Mouse (Mus musculus) myocyte (in vitro differentiated cells): Measurements from ENCODE around the gene Plekha7. TPM values are rescaled to one million over a fixed set of nuclear protein-coding genes. Genes with fewer than 3 reads are reported as not detected.

Experiments
- H3K27me3 ChIP-seq: one replicate; pipeline ENCODE4 v1.6.1; 2011; ENCODE audit not compliant: control insufficient read depth, insufficient read depth, insufficient read length
- H3K36me3 ChIP-seq: one replicate; pipeline ENCODE4 v1.6.1; 2011; ENCODE audit not compliant: control insufficient read depth, insufficient read depth
- H3K4me2 ChIP-seq: one replicate; pipeline ENCODE4 v1.6.1; 2011; ENCODE audit warnings: low read depth, control low read depth
- H3K4me3 ChIP-seq: one replicate; pipeline ENCODE4 v1.5.1; 2011; ENCODE audit warnings: mild to moderate bottlenecking, control low read depth, moderate library complexity
- H3K79me2 ChIP-seq: one replicate; pipeline ENCODE4 v1.6.1; 2011; ENCODE audit not compliant: control insufficient read depth, insufficient read depth
- H3ac ChIP-seq: one replicate; pipeline ENCODE4 v1.6.1; 2011; ENCODE audit not compliant: control insufficient read depth, insufficient read length
- CEBPB ChIP-seq: IDR thresholded peaks from 2 replicates; pipeline ENCODE4 v1.6.1; 2011; ENCODE audit warnings: mild to moderate bottlenecking, moderate library complexity; ENCODE audit not compliant: poor library complexity, insufficient read depth, severe bottlenecking
- E2F4 ChIP-seq: IDR thresholded peaks from one replicate; pipeline ENCODE4 v1.6.1; 2011; ENCODE audit warnings: mild to moderate bottlenecking, control low read depth, moderate library complexity; ENCODE audit not compliant: insufficient read depth
- MAX ChIP-seq: IDR thresholded peaks from one replicate; pipeline ENCODE4 v1.6.1; 2011; ENCODE audit warnings: low read depth, mild to moderate bottlenecking, control low read depth
- MYOD1 ChIP-seq, 3 experiments: IDR thresholded peaks; one replicate each; pipeline ENCODE4 v1.6.1; 2011; ENCODE audit warnings: control low read depth in 2 of 3, low read depth in 2 of 3, mild to moderate bottlenecking in 2 of 3, moderate library complexity in 1 of 3; ENCODE audit not compliant: insufficient read length in 2 of 3, control insufficient read depth in 1 of 3
- MYOG ChIP-seq, 3 experiments: IDR thresholded peaks; one replicate each; pipeline ENCODE4 v1.6.1; 2011; ENCODE audit warnings: control low read depth in 2 of 3, low read depth in 2 of 3, mild to moderate bottlenecking in 2 of 3; ENCODE audit not compliant: insufficient read length in 2 of 3, control insufficient read depth in 1 of 3, insufficient read depth in 1 of 3
- POLR2A ChIP-seq: IDR thresholded peaks from one replicate; pipeline ENCODE4 v1.6.1; 2011; ENCODE audit warnings: low read depth, mild to moderate bottlenecking, control low read depth, moderate library complexity; ENCODE audit not compliant: insufficient read length
- POLR2AphosphoS2 ChIP-seq: IDR thresholded peaks from one replicate; pipeline ENCODE4 v1.6.1; 2011; ENCODE audit warnings: low read depth, control low read depth; ENCODE audit not compliant: insufficient read length
- REST ChIP-seq: IDR thresholded peaks from one replicate; pipeline ENCODE4 v1.6.1; 2011; ENCODE audit warnings: mild to moderate bottlenecking, control low read depth, moderate library complexity; ENCODE audit not compliant: insufficient read depth, insufficient read length
- SRF ChIP-seq: IDR thresholded peaks from one replicate; pipeline ENCODE4 v1.6.1; 2011; ENCODE audit warnings: low read depth; ENCODE audit not compliant: control insufficient read depth, insufficient read length
- TCF12 ChIP-seq: IDR thresholded peaks from one replicate; pipeline ENCODE4 v1.6.1; 2011; ENCODE audit warnings: mild to moderate bottlenecking, control low read depth; ENCODE audit not compliant: poor library complexity, insufficient read depth, severe bottlenecking
- TCF3 ChIP-seq: IDR thresholded peaks from one replicate; pipeline ENCODE4 v1.6.1; 2011; ENCODE audit warnings: low read depth, control low read depth; ENCODE audit not compliant: insufficient read length
- USF1 ChIP-seq: IDR thresholded peaks from one replicate; pipeline ENCODE4 v1.6.1; 2011; ENCODE audit warnings: low read depth, mild to moderate bottlenecking, control low read depth, moderate library complexity
- polyA plus RNA-seq: library from polyadenylated mRNA; unstranded; fragments of >200 nt; fragmentation: generic; extraction: Trizol; gene quantifications from one replicate; pipeline ENCODE4 v1.2.1, GENCODE M21; 2012; ENCODE audit warnings: missing spikeins

Gene Plekha7
- polyA plus RNA-seq, 1 experiment: 2.6 TPM

DNA sequence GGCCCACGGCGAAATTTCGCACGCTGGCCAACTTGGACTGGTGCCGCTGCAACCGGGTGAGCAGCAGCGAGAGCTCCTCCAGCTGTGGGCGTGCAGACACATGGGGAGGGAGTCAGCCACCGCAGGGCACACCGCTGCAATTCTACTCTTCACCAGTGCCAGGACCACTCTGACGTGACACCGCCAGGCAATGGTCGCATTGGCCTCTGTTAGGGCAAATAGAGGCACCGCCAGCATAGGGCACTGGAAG lies 151.4 kb downstream of the Plekha7 start:
- Histone ChIP-seq H3K4me2 (no peak overlapping the region), H3ac (no peak overlapping the region), H3K36me3 (no peaks in the 10 kb centered on the region), H3K79me2 (no peaks in the 10 kb centered on the region), H3K4me3 (no peak overlapping the region), H3K27me3 (peaks cover 20% of the 10 kb centered on the region)
- TF ChIP-seq E2F4: no peak
- no peak for TF ChIP-seq POLR2AphosphoS2
- TF ChIP-seq SRF: no peak
- no peak for TF ChIP-seq POLR2A
- no peak for TF ChIP-seq MYOD1 (IDR thresholded peaks at IDR 0.05; ENCODE audit: control insufficient read depth in 1 of 3, insufficient read length in 2 of 3, low read depth in 2 of 3)
- no peak for TF ChIP-seq USF1
- TF ChIP-seq MYOG (IDR thresholded peaks at IDR 0.05; ENCODE audit: control insufficient read depth in 1 of 3, insufficient read depth in 1 of 3, insufficient read length in 2 of 3, low read depth in 2 of 3): no peak
- no peak for TF ChIP-seq REST
- no peak for TF ChIP-seq TCF12
- TF ChIP-seq MAX: no peak
- TF ChIP-seq TCF3: no peak
- TF ChIP-seq CEBPB: no peak

GRCm38 (mm10) chr7:116156072-116156893 lies 151.9 kb downstream of the Plekha7 start:
- TF ChIP-seq MYOG (IDR thresholded peaks at IDR 0.05; ENCODE audit: control insufficient read depth in 1 of 3, insufficient read depth in 1 of 3, insufficient read length in 2 of 3, low read depth in 2 of 3) (no peak), E2F4 (no peak), REST (no peak), MAX (no peak), POLR2A (no peak), TCF3 (no peak), MYOD1 (IDR thresholded peaks at IDR 0.05; ENCODE audit: control insufficient read depth in 1 of 3, insufficient read length in 2 of 3, low read depth in 2 of 3) (no peak), CEBPB (no peak), TCF12 (no peak), POLR2AphosphoS2 (no peak), SRF (no peak), USF1 (no peak)
- no peak overlapping the region for H3K4me2 ChIP-seq

GRCm38 (mm10) chr7:116153781-116154368 lies 154.3 kb downstream of the Plekha7 start:
- Histone ChIP-seq H3K27me3 (peaks cover 16% of the 10 kb centered on the region), H3K4me3 (no peak overlapping the region), H3ac (no peak overlapping the region), H3K4me2 (no peak overlapping the region), H3K79me2 (no peaks in the 10 kb centered on the region), H3K36me3 (no peaks in the 10 kb centered on the region)
- TF ChIP-seq SRF (no peak), REST (no peak), MAX (no peak), TCF3 (no peak), USF1 (no peak), POLR2A (no peak), POLR2AphosphoS2 (no peak), TCF12 (no peak), E2F4 (no peak), MYOD1 (IDR thresholded peaks at IDR 0.05; ENCODE audit: control insufficient read depth in 1 of 3, insufficient read length in 2 of 3, low read depth in 2 of 3) (no peak), CEBPB (no peak), MYOG (IDR thresholded peaks at IDR 0.05; ENCODE audit: control insufficient read depth in 1 of 3, insufficient read depth in 1 of 3, insufficient read length in 2 of 3, low read depth in 2 of 3) (no peak)

More at GRCm38 (mm10) chr7:116156072-116156893, 151.9 kb downstream of the Plekha7 start:
- Histone ChIP-seq H3K36me3 (no peaks in the 10 kb centered on the region), H3K4me3 (no peak overlapping the region), H3K27me3 (peaks cover 20% of the 10 kb centered on the region), H3K79me2 (no peaks in the 10 kb centered on the region), H3ac (no peak overlapping the region)

GRCm38 (mm10) chr7:116149568-116149967 lies 158.6 kb downstream of the Plekha7 start:
- Histone ChIP-seq H3K4me3 (no peak overlapping the region), H3K36me3 (no peaks in the 10 kb centered on the region)

More at GRCm38 (mm10) chr7:116149568-116149967, 158.6 kb downstream of the Plekha7 start:
- H3K79me2 ChIP-seq: no peaks in the 10 kb centered on the region
- no peak for TF ChIP-seq POLR2AphosphoS2
- TF ChIP-seq MYOD1 (IDR thresholded peaks at IDR 0.05; ENCODE audit: control insufficient read depth in 1 of 3, insufficient read length in 2 of 3, low read depth in 2 of 3): no peak
- no peak for TF ChIP-seq MYOG (IDR thresholded peaks at IDR 0.05; ENCODE audit: control insufficient read depth in 1 of 3, insufficient read depth in 1 of 3, insufficient read length in 2 of 3, low read depth in 2 of 3)
- TF ChIP-seq USF1: no peak
- no peak for TF ChIP-seq CEBPB
- no peak for TF ChIP-seq POLR2A
- no peak for TF ChIP-seq SRF
- TF ChIP-seq TCF12: no peak
- no peak for TF ChIP-seq E2F4
- TF ChIP-seq MAX: no peak
- no peak for TF ChIP-seq TCF3
- no peak for TF ChIP-seq REST
- no peaks in the 10 kb centered on the region for H3K27me3 ChIP-seq
- no peak overlapping the region for H3ac ChIP-seq
- H3K4me2 ChIP-seq: no peak overlapping the region
